Mouse (Mus musculus) midbrain, embryonic 14.5 days (tissue): ENCODE measurements at regions not wholly inside any gene's neighbourhood (a gene's known extent, or its start where the extent isn't known, plus 50 kb on each side); places are given as distances from the start of the nearest gene placed in this dataset.

ENCODE experiments used
- ATAC-seq: fragments of 200-750 bp; cut with Nextera tagmentation; 2 replicates; pipeline ENCODE4 v1.8.0; 2017; ENCODE audit warnings: moderate number of reproducible peaks, moderate library complexity; ENCODE audit not compliant: low FRiP score, low TSS enrichment
- DNase-seq: peaks from one replicate; pipeline ENCODE4 v3.0.0-alpha.2; 2015
- H3K27ac ChIP-seq: fragments of 300-500 bp; sonication (generic); replicated peaks from 2 replicates; pipeline ENCODE4 v1.5.1; 2014; ENCODE audit warnings: mild to moderate bottlenecking, low read depth, low read length, moderate library complexity
- H3K27me3 ChIP-seq: fragments of 300-500 bp; sonication (generic); 2 replicates; pipeline ENCODE4 v1.6.1; 2014; ENCODE audit warnings: low read length, control low read depth, mixed read lengths; ENCODE audit not compliant: control insufficient read depth, insufficient read depth
- H3K36me3 ChIP-seq: fragments of 300-500 bp; sonication (generic); 2 replicates; pipeline ENCODE4 v1.6.1; 2014; ENCODE audit warnings: low read length, control low read depth; ENCODE audit not compliant: control insufficient read depth, insufficient read depth
- H3K4me1 ChIP-seq: fragments of 300-500 bp; sonication (generic); 2 replicates; pipeline ENCODE4 v1.6.1; 2014; ENCODE audit warnings: mild to moderate bottlenecking, antibody characterized with exemption, low read length, control low read depth; ENCODE audit not compliant: control insufficient read depth, insufficient read depth
- H3K4me2 ChIP-seq: fragments of 300-500 bp; sonication (generic); 2 replicates; pipeline ENCODE4 v1.6.1; 2014; ENCODE audit warnings: mild to moderate bottlenecking, low read length, moderate library complexity
- H3K4me3 ChIP-seq: fragments of 300-500 bp; sonication (generic); replicated peaks from 2 replicates; pipeline ENCODE4 v1.5.1; 2014; ENCODE audit warnings: low read depth, low read length
- H3K9ac ChIP-seq: fragments of 300-500 bp; sonication (generic); replicated peaks from 2 replicates; pipeline ENCODE4 v1.6.1; 2014; ENCODE audit warnings: mild to moderate bottlenecking, low read length, moderate library complexity
- H3K9me3 ChIP-seq: fragments of 300-500 bp; sonication (generic); 2 replicates; pipeline ENCODE4 v1.6.1; 2016; ENCODE audit warnings: low read length, control low read depth, mixed read lengths; ENCODE audit not compliant: control insufficient read depth
- WGBS: fragments of 180-500 bp; shearing (Covaris S2); extraction: QIAGEN DNeasy Blood & Tissue Kit; methylation state at CpG from one replicate; pipeline ENCODE4 v1.1.7; 2014; 5-methylcytosine and 5-hydroxymethylcytosine counted together

DNA sequence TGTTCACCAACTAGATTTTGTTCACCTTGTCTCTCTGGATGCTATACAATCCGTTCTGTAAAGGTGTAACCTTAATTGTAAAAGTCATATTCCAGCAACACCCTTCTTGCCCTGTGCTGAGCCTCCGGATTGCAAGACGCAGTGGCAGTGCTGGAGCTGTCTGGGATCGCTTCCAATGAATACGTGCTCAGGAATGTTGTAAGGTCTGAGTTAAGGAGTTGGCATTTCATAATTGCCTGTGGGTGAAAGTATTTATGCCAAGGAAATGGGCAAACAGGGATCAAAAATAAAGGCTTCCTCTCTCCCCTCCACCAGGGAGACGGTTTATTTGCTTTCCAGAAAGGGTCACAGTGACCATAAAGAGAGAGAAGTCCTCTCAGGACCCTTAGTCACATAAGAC, 93.3 kb downstream of the Apob start:
- Histone ChIP-seq H3K4me2 (no peak overlapping the region), H3K4me1 (no peaks in the 10 kb centered on the region), H3K4me3 (no peak overlapping the region), H3K36me3 (no peaks in the 10 kb centered on the region), H3K9me3 (no peaks in the 10 kb centered on the region), H3K9ac (no peak overlapping the region), H3K27me3 (no peaks in the 10 kb centered on the region), H3K27ac (no peak overlapping the region)
- DNase-seq (no peak), ATAC-seq (no peak)
- WGBS, result 88% methylated on average over 6 of the region's 6 CpGs

DNA sequence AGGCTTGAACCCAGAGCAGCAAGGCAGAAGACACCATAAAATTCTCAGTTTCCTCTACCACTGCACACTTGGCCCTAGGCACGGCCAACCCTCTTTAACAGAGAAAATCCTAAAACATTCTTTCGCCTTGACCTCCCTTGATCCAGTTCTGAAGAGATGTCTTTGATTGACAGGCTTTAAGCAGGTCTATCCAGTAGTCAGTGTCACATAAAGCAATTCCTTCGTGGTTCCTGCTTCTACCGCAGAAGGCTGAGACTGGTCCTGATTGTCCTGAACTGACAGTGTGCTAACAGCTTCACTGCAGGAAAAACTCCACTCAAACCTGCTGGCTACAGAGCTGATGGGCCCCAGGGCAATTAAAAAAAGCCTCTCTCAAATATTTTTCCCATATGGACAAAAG, 93.8 kb downstream of the Apob start:
- Histone ChIP-seq H3K27ac (no peak overlapping the region), H3K9me3 (no peaks in the 10 kb centered on the region), H3K4me2 (no peak overlapping the region), H3K36me3 (no peaks in the 10 kb centered on the region), H3K9ac (no peak overlapping the region), H3K27me3 (no peaks in the 10 kb centered on the region), H3K4me1 (no peaks in the 10 kb centered on the region), H3K4me3 (no peak overlapping the region)
- ATAC-seq (no peak), DNase-seq (no peak)
- WGBS, result 71% methylated on average over 4 of the region's 4 CpGs

DNA sequence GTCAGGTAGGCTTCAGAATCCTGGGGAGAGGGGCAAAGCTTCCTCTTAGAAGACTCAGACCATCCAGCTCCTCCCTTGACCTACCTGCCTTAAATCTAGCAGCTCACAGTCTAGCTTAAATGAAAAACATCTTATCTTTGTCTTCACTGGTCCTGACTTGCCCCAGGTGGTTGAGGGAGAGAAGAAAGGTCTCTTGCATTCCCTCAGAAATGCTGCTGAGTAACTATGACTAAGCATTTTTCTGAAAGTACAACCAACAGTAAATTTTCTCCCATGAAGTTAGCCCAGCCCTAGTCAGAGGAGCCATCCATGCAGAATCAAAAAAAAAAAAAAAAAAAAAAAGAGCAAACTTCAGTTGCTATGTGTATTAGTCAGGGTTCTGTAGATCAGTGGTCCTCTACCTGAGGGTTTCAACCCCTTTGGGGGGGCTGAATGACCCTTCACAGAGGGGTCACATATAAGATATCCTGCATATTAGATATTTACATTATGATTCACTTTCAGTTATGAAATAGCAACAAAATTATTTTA, 98.6 kb downstream of the Apob start:
- no peak overlapping the region for H3K27ac ChIP-seq
- ATAC-seq (no peak), DNase-seq (no peak)
- H3K36me3 ChIP-seq, result no peaks in the 10 kb centered on the region
- H3K9ac ChIP-seq, result no peak overlapping the region
- H3K4me1 ChIP-seq, result no peaks in the 10 kb centered on the region
- H3K4me3 ChIP-seq, result no peak overlapping the region
- no peaks in the 10 kb centered on the region for H3K9me3 ChIP-seq
- no peaks in the 10 kb centered on the region for H3K27me3 ChIP-seq
- no peak overlapping the region for H3K4me2 ChIP-seq

DNA sequence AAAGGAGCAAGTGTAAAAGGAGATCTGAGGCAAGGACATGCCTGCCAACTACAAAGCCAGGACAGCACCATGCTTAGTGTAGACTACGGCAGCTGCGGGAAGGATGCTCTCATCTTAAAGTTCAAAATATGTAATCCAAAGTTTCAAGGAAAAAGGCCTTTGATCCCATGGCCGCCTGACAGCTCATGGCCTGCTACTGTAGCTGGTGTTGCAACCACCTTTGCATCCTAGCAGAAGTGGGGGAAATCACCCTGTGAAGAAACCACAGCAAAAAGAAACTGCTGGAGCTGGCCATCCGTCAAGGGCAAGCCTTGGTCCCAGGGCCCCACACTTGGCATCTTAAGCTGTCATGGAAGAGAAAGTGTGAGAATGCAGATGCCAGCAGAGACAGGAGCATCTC, 99.9 kb downstream of the Apob start:
- H3K27ac ChIP-seq, result no peak overlapping the region
- WGBS, result 83% methylated on average over 4 of the region's 4 CpGs
- no peak overlapping the region for H3K4me2 ChIP-seq
- no peaks in the 10 kb centered on the region for H3K4me1 ChIP-seq
- H3K9ac ChIP-seq, result no peak overlapping the region
- no peaks in the 10 kb centered on the region for H3K36me3 ChIP-seq
- DNase-seq, result no peak
- no peak overlapping the region for H3K4me3 ChIP-seq
- no peaks in the 10 kb centered on the region for H3K27me3 ChIP-seq
- no peak for ATAC-seq
- H3K9me3 ChIP-seq, result no peaks in the 10 kb centered on the region

DNA sequence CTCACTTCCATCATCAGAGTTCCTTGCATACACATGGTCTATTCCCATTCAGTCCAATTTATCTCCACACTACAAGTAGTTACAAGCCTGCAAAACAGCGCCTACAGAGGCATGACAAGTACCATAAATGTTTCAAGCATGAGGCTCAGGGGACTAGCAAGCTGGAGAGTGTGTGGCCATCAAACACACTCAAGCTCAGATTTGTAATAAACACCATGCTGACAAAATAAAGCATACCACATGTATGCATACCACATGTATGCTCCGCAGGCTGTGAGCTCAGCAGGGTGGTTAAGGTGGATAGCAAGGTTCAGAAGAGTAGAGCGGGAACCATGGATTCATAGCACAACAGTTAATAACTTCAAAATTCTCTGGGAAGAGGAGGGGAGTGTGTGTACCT, 100.6 kb downstream of the Apob start:
- no peak for ATAC-seq
- Histone ChIP-seq H3K4me3 (no peak overlapping the region), H3K36me3 (no peaks in the 10 kb centered on the region), H3K9me3 (no peaks in the 10 kb centered on the region), H3K4me1 (no peaks in the 10 kb centered on the region), H3K4me2 (no peak overlapping the region), H3K27ac (no peak overlapping the region), H3K27me3 (no peaks in the 10 kb centered on the region), H3K9ac (no peak overlapping the region)
- no peak for DNase-seq
- 91% methylated on average over 3 of the region's 3 CpGs for WGBS

DNA sequence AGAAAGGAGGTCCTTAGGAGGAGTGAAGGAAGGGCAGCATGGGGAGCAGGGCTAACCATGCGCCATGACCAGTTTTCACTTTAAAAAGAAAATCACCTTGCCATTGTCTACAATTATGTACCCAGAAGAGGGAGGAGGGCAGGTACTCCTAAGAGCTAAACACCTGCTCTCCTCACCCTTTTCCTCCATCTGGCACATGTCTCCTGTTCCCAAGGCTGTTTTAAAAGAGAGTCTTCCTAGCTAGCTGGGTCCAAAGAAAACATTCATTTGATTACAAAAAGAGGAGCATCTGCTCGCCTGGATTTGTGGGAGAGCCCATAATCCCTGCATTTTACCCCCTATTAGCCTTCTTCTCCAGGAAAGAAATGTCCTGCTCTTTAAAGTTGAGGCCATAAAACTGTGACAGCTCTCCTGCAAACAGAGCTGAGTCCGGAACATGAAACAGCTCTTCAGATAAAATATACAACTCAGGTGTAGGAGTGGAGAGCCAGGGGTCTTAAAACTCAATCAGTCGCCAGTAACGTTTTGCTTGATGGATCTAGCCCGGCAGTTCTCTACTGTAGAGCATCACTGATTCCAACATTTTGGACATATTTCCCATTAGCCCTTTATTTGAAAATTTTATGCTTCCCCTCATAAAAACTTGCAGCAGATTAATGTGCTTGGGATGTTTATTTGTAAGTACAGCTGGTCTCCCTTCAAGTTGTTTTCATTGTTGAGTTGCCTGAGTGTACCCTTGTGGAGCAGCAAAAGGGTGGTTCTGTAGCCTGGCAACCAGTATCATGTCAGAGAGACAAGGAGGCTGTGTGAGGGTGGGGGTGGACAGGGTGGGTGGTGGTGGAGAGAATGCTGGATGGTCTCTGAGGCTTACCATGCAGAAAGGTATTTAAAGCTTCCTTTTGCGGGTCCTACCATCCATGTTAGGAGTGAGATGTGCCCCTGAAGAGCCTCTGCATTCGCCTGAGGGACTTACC, 105.5 kb downstream of the Apob start:
- no peak overlapping the region for H3K4me2 ChIP-seq
- H3K36me3 ChIP-seq, result no peaks in the 10 kb centered on the region
- WGBS, result 79% methylated on average over 8 of the region's 8 CpGs
- H3K4me3 ChIP-seq, result no peak overlapping the region
- no peak overlapping the region for H3K27ac ChIP-seq
- no peak overlapping the region for H3K9ac ChIP-seq
- DNase-seq, result no peak
- no peaks in the 10 kb centered on the region for H3K4me1 ChIP-seq
- no peaks in the 10 kb centered on the region for H3K9me3 ChIP-seq
- no peak for ATAC-seq
- no peaks in the 10 kb centered on the region for H3K27me3 ChIP-seq

DNA sequence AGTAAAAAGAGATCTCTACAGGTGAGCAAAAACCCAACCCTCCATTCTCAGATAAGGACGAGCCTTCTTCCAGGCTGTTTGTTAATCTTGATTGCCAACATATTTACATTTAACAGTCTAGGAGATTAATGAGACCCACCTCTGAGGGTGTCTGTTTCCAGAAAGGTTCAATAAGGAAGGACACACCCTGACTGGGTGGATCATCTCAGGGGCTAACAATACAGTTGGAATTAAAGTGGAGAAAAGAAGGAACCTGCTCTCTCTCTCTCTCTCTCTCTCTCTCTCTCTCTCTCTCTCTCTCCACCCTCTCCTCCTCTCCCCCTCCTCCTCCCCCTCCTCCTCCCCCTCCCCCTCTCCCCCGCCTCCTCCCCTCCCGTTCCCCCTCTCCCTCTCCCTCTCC, 110.5 kb downstream of the Apob start:
- Histone ChIP-seq H3K4me2 (no peak overlapping the region), H3K27me3 (no peaks in the 10 kb centered on the region), H3K4me3 (no peak overlapping the region), H3K4me1 (no peaks in the 10 kb centered on the region), H3K27ac (no peak overlapping the region), H3K36me3 (no peaks in the 10 kb centered on the region), H3K9me3 (no peaks in the 10 kb centered on the region), H3K9ac (no peak overlapping the region)
- 66% methylated on average over 1 of the region's 3 CpGs for WGBS
- ATAC-seq (no peak), DNase-seq (no peak)

DNA sequence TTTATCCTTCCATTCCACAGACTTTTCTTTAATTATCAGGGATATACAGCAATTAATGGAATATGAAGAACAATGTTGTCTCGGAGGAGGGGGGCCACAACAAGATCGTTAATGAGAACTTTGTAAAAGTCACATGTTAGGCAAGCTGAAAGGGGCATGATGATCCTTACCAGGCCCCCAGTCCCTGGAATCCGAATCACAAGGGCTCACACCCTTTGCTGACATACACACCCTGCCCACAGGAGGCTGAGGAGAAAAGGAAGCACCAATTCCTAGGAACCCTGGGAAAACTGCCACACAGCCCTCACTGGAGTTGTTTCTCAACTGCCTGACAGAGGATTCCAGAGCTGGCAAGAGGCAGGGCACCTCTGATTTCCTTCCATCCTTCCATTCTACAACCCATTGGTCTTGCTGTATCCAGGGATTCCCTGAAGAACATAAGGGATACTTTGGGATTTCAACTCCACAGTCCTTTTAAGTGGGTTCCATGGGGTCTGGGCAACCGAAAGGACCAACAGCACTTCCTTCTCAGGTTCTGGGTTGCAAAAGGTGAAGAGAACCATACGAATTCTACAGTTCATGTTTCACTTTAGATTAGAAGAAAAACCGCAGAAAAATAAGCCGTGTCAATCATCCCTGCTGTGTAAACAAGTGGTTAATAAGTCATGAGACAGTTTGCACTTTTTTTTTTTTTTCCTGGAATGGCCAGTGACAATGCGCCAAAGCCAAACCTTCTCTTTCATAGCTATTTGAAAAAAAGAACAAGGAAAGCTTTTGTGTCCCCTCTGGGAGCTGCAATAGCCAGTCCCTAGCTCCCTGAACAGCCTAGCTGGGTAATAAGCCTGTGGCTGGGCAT, 112.2 kb downstream of the Apob start:
- ATAC-seq (no peak), DNase-seq (no peak)
- Histone ChIP-seq H3K4me3 (no peak overlapping the region), H3K9ac (no peak overlapping the region), H3K27me3 (no peaks in the 10 kb centered on the region), H3K27ac (no peak overlapping the region), H3K9me3 (no peaks in the 10 kb centered on the region), H3K4me1 (no peaks in the 10 kb centered on the region), H3K36me3 (no peaks in the 10 kb centered on the region), H3K4me2 (no peak overlapping the region)
- WGBS, result 79% methylated on average over 8 of the region's 8 CpGs
